ENCODE assay signal across 10 mouse cellular contexts in the genomic region with DNA sequence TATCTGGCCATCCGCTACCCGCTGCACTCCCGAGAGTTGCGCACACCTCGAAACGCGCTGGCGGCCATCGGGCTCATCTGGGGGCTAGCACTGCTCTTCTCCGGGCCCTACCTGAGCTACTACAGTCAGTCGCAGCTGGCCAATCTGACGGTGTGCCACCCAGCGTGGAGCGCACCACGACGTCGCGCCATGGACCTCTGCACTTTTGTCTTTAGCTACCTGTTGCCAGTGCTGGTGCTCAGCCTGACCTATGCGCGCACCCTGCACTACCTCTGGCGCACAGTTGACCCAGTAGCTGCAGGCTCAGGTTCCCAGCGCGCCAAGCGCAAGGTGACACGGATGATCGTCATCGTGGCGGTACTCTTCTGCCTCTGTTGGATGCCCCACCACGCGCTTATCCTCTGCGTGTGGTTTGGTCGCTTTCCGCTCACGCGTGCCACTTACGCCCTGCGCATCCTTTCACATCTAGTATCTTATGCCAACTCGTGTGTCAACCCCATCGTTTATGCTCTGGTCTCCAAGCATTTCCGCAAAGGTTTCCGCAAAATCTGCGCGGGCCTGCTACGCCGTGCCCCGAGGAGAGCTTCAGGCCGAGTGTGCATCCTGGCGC. TPM values are rescaled to one million over a fixed set of nuclear protein-coding genes. Genes with fewer than 3 reads are reported as not detected.
DNase-seq lines count a peak whose midpoint lies in the region; ATAC-seq and TF ChIP-seq lines count a peak whose summit lies in the region.
"Had no signal": no experiment of that assay in that cellular context is flagged by ENCODE, and none has a peak within 500 bp of the region (broad histone marks: within the 10 kb centered on the region; RNA-seq: fewer than 3 reads in every experiment).

No protein-coding gene starts in this region.

- no peaks in the 10 kb centered on the region for H3K9me3 ChIP-seq in hindbrain, embryonic 13.5 days
- H3K9me3 ChIP-seq in hindbrain, embryonic 10.5 days = 0 out of 2 replicates have a peak, but pooled peaks cover 2% of the 10 kb centered on the region
- no peaks in the 10 kb centered on the region for H3K9me3 ChIP-seq in ES-E14 (ENCODE audit: control insufficient read depth, insufficient read depth, low read depth, low read length)
- no peaks in the 10 kb centered on the region for H3K9me3 ChIP-seq in embryonic facial prominence, embryonic 12.5 days
- no peaks in the 10 kb centered on the region for H3K9me3 ChIP-seq in limb, embryonic 15.5 days

- in situ Hi-C loops in ES-E14 (cut with MboI; ENCODE audit: low sequenced_read_pairs in 2 of 2, unreplicated experiment in 2 of 2) = no loop called here

- no peak for DNase-seq in hindbrain, embryonic 10.5 days (ENCODE audit: low spot score)
- no peak for DNase-seq in ES-E14 (ENCODE audit: low read depth, low spot score)
- DNase-seq in spleen, adult 12 weeks (ENCODE audit: low spot score) = no peak
- DNase-seq in kidney, postnatal 25 days = no peak
- DNase-seq: liver; thymus, postnatal 14 days had no signal

- no peak for ATAC-seq in hindbrain, embryonic 13.5 days (ENCODE audit: low FRiP score)
- no peak; the same call in 1 of the 2 replicates for ATAC-seq in embryonic facial prominence, embryonic 12.5 days (ENCODE audit: insufficient number of reproducible peaks, insufficient read depth, low FRiP score, low TSS enrichment)
- ATAC-seq in limb, embryonic 15.5 days (ENCODE audit: insufficient number of reproducible peaks, low FRiP score, low TSS enrichment, low read depth) = no peak
- no peak for ATAC-seq in frontal cortex, adult (ENCODE audit: low TSS enrichment)

- 10% methylated on average over 48 of the region's 48 CpGs for WGBS in hindbrain, embryonic 13.5 days
- WGBS in hindbrain, embryonic 10.5 days = 12% methylated on average over 48 of the region's 48 CpGs
- WGBS in embryonic facial prominence, embryonic 12.5 days = 8% methylated on average over 48 of the region's 48 CpGs
- 8% methylated on average over 48 of the region's 48 CpGs for WGBS in limb, embryonic 15.5 days

- H3K36me3 ChIP-seq in hindbrain, embryonic 13.5 days = peaks cover 9% of the 10 kb centered on the region
- peaks cover 8% of the 10 kb centered on the region for H3K36me3 ChIP-seq in hindbrain, embryonic 10.5 days
- H3K36me3 ChIP-seq in ES-E14 (ENCODE audit: control insufficient read depth, insufficient read depth, low read length, poor library complexity, severe bottlenecking) = no peaks in the 10 kb centered on the region
- peaks cover 10% of the 10 kb centered on the region for H3K36me3 ChIP-seq in embryonic facial prominence, embryonic 12.5 days
- H3K36me3 ChIP-seq in limb, embryonic 15.5 days = peaks cover 9% of the 10 kb centered on the region

- H3K4me3 ChIP-seq in hindbrain, embryonic 13.5 days = peak overlapping the region; percentile 3; the same call in 1 of the 2 replicates
- no peak overlapping the region for H3K4me3 ChIP-seq in hindbrain, embryonic 10.5 days
- H3K4me3 ChIP-seq in ES-E14 (ENCODE audit: insufficient read depth in 1 of 2, low read depth in 1 of 2, low read length in 2 of 2, poor library complexity in 1 of 2, severe bottlenecking in 1 of 2) = peak overlapping the region; percentile 43 to 56
- 0 out of 2 replicates have a peak overlapping the region, but pooled peaks have one; percentile 2 for H3K4me3 ChIP-seq in embryonic facial prominence, embryonic 12.5 days
- peak overlapping the region; percentile 4; the same call in 1 of the 2 replicates for H3K4me3 ChIP-seq in limb, embryonic 15.5 days

- H3K4me1 ChIP-seq in hindbrain, embryonic 13.5 days (replicated peaks) = peaks cover 32% of the 10 kb centered on the region
- peaks cover 29% of the 10 kb centered on the region for H3K4me1 ChIP-seq in hindbrain, embryonic 10.5 days (replicated peaks)
- H3K4me1 ChIP-seq in ES-E14 (ENCODE audit: control insufficient read depth in 2 of 2, insufficient read depth in 2 of 2, low read length in 2 of 2, poor library complexity in 1 of 2) = peaks cover 5 to 10% of the 10 kb centered on the region in 2 experiments; a peak in 2 of 4 replicates
- H3K4me1 ChIP-seq in embryonic facial prominence, embryonic 12.5 days = peaks cover 7% of the 10 kb centered on the region; the same call in 1 of the 2 replicates
- peaks cover 34% of the 10 kb centered on the region for H3K4me1 ChIP-seq in limb, embryonic 15.5 days

- no peak overlapping the region for H3K27ac ChIP-seq in hindbrain, embryonic 13.5 days
- H3K27ac ChIP-seq in hindbrain, embryonic 10.5 days = no peak overlapping the region
- no peak overlapping the region for H3K27ac ChIP-seq in ES-E14 (ENCODE audit: insufficient read depth, low read depth, low read length, poor library complexity, severe bottlenecking)
- H3K27ac ChIP-seq in embryonic facial prominence, embryonic 12.5 days = no peak overlapping the region
- no peak overlapping the region for H3K27ac ChIP-seq in limb, embryonic 15.5 days

- no peak overlapping the region for H3K9ac ChIP-seq in hindbrain, embryonic 13.5 days
- H3K9ac ChIP-seq in ES-E14 (ENCODE audit: insufficient read depth, low read depth, low read length, poor library complexity, severe bottlenecking) = no peak overlapping the region; the same call in 1 of the 2 replicates
- H3K9ac ChIP-seq in embryonic facial prominence, embryonic 12.5 days = no peak overlapping the region
- no peak overlapping the region for H3K9ac ChIP-seq in limb, embryonic 15.5 days

- no peak overlapping the region for H3K4me2 ChIP-seq in hindbrain, embryonic 13.5 days
- H3K4me2 ChIP-seq in embryonic facial prominence, embryonic 12.5 days (replicated peaks) = peak overlapping the region; percentile 8; the same call in 1 of the 2 replicates
- 0 out of 2 replicates have a peak overlapping the region, but pooled peaks have one; percentile 10 for H3K4me2 ChIP-seq in limb, embryonic 15.5 days

- peaks cover 67% of the 10 kb centered on the region for H3K27me3 ChIP-seq in hindbrain, embryonic 13.5 days
- H3K27me3 ChIP-seq in hindbrain, embryonic 10.5 days (ENCODE audit: insufficient read depth, poor library complexity, severe bottlenecking) = peaks cover 64% of the 10 kb centered on the region
- peaks cover 66% of the 10 kb centered on the region for H3K27me3 ChIP-seq in embryonic facial prominence, embryonic 12.5 days
- H3K27me3 ChIP-seq in limb, embryonic 15.5 days = peaks cover 66% of the 10 kb centered on the region

TF ChIP-seq in ES-E14, 5 proteins besides CTCF, POLR2A, EP300 and RAD21:
- TF ChIP-seq CHD2 (IDR thresholded peaks at IDR 0.05; ENCODE audit: low read depth, low read length) (no peak), MAFK (IDR thresholded peaks at IDR 0.05; ENCODE audit: insufficient read depth, low read depth, low read length) (no peak), HCFC1 (IDR thresholded peaks at IDR 0.05; ENCODE audit: borderline replicate concordance, insufficient read depth, low read length) (no peak), ZC3H11A (IDR thresholded peaks at IDR 0.05; ENCODE audit: borderline replicate concordance, low read depth, low read length) (no peak), ZNF384 (IDR thresholded peaks at IDR 0.05; ENCODE audit: low read depth, low read length) (no peak)

RNA-seq across cellular contexts. Expression of a gene that starts 2.3 kb away (rescaled TPM):
- polyA plus RNA-seq in hindbrain, embryonic 13.5 days (2015; fragmentation: Nextera tagmentation; extraction: Ambion mirVana) = 0.27 and 0.56 TPM in 2 replicates
- 0.11 and 0.33 TPM in 2 replicates for polyA plus RNA-seq in hindbrain, embryonic 10.5 days (2016; fragmentation: Nextera tagmentation; extraction: Ambion mirVana)
- 1.8 and 3.3 TPM in 2 replicates for total RNA-seq in ES-E14 (2012; rRNA removed)
- polyA plus RNA-seq in embryonic facial prominence, embryonic 12.5 days (2016; fragmentation: Nextera tagmentation; extraction: Ambion mirVana) = 0.47 and 0.56 TPM in 2 replicates
- 0.41 and 0.62 TPM in 2 replicates for polyA plus RNA-seq in limb, embryonic 15.5 days (2015; fragmentation: Nextera tagmentation; extraction: Ambion mirVana)

RNA-seq across cellular contexts. Expression of a gene that starts 9.0 kb away (rescaled TPM):
- 63.7 and 64.4 TPM in 2 replicates for polyA plus RNA-seq in hindbrain, embryonic 13.5 days (2015; fragmentation: Nextera tagmentation; extraction: Ambion mirVana)
- polyA plus RNA-seq in hindbrain, embryonic 10.5 days (2016; fragmentation: Nextera tagmentation; extraction: Ambion mirVana) = 96.2 and 100 TPM in 2 replicates
- total RNA-seq in ES-E14 (2012; rRNA removed) = 33.4 and 38.2 TPM in 2 replicates
- 105 and 107 TPM in 2 replicates for polyA plus RNA-seq in embryonic facial prominence, embryonic 12.5 days (2016; fragmentation: Nextera tagmentation; extraction: Ambion mirVana)
- polyA plus RNA-seq in limb, embryonic 15.5 days (2015; fragmentation: Nextera tagmentation; extraction: Ambion mirVana) = 108 and 109 TPM in 2 replicates

RNA-seq across cellular contexts. Expression of a gene that starts 24.0 kb away (rescaled TPM):
- polyA plus RNA-seq in hindbrain, embryonic 13.5 days (2015; fragmentation: Nextera tagmentation; extraction: Ambion mirVana) = 94.4 and 97.5 TPM in 2 replicates
- 52.2 and 79.2 TPM in 2 replicates for polyA plus RNA-seq in hindbrain, embryonic 10.5 days (2016; fragmentation: Nextera tagmentation; extraction: Ambion mirVana)
- total RNA-seq in ES-E14 (2012; rRNA removed) = 25.5 and 26.4 TPM in 2 replicates
- polyA plus RNA-seq in embryonic facial prominence, embryonic 12.5 days (2016; fragmentation: Nextera tagmentation; extraction: Ambion mirVana) = 78.8 and 83.9 TPM in 2 replicates
- polyA plus RNA-seq in limb, embryonic 15.5 days (2015; fragmentation: Nextera tagmentation; extraction: Ambion mirVana) = 66.2 and 73.8 TPM in 2 replicates

RNA-seq across cellular contexts. Expression of a gene that starts 45.1 kb away (rescaled TPM):
- 0.35 and 0.43 TPM in 2 replicates for polyA plus RNA-seq in hindbrain, embryonic 13.5 days (2015; fragmentation: Nextera tagmentation; extraction: Ambion mirVana)
- polyA plus RNA-seq in hindbrain, embryonic 10.5 days (2016; fragmentation: Nextera tagmentation; extraction: Ambion mirVana) = 0.35 and 0.76 TPM in 2 replicates
- 2.9 and 4.5 TPM in 2 replicates for total RNA-seq in ES-E14 (2012; rRNA removed)
- polyA plus RNA-seq in embryonic facial prominence, embryonic 12.5 days (2016; fragmentation: Nextera tagmentation; extraction: Ambion mirVana) = 2.9 and 3.1 TPM in 2 replicates
- 43.2 and 46.4 TPM in 2 replicates for polyA plus RNA-seq in limb, embryonic 15.5 days (2015; fragmentation: Nextera tagmentation; extraction: Ambion mirVana)

RNA-seq across cellular contexts. Expression of a gene that starts 52.2 kb away (rescaled TPM):
- 14.2 and 24.3 TPM in 2 replicates for polyA plus RNA-seq in hindbrain, embryonic 13.5 days (2015; fragmentation: Nextera tagmentation; extraction: Ambion mirVana)
- 15.1 and 29.1 TPM in 2 replicates for polyA plus RNA-seq in hindbrain, embryonic 10.5 days (2016; fragmentation: Nextera tagmentation; extraction: Ambion mirVana)
- total RNA-seq in ES-E14 (2012; rRNA removed) = 0.67 and 1.2 TPM in 2 replicates
- polyA plus RNA-seq in embryonic facial prominence, embryonic 12.5 days (2016; fragmentation: Nextera tagmentation; extraction: Ambion mirVana) = 1.0 and 1.8 TPM in 2 replicates
- 0.15 and 0.19 TPM in 2 replicates for polyA plus RNA-seq in limb, embryonic 15.5 days (2015; fragmentation: Nextera tagmentation; extraction: Ambion mirVana)
